Mouse (Mus musculus): Measurements from ENCODE around the gene Lclat1.

DNA sequence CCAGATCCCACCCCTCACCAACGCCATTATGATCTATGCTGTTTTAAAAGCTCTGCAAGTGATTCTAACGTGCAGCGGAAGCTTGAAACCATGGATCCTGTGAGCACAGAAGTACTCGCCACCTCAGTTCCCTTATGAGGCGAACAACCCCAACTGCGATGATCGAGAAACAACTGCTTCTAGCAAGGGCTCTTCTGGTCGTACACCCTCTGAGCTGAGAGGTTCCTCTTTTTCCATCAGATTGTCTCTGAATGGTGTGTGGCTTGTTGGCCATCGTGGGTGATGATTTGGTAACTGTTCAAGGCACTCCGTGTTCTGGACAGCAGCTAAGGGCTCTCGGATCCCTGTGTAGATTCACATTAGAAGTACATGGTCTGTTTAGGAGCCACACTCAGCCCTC lies 12.7 kb upstream of the Lclat1 start:
- TF ChIP-seq CTCF (IDR thresholded peaks at IDR 0.05; ENCODE audit: borderline replicate concordance, extremely low read depth, insufficient read depth, insufficient read length), result no peak
- no peak for TF ChIP-seq POLR2A (IDR thresholded peaks at IDR 0.05; ENCODE audit: borderline replicate concordance, extremely low read depth, insufficient read depth, insufficient read length, poor library complexity, severe bottlenecking)
